Mouse (Mus musculus) lung, adult 18-20 months (tissue): ENCODE measurements around the gene Ccdc159.

Experiments used
- DNase-seq, 2 experiments: peaks; one replicate each; pipeline ENCODE4 v3.0.0; 2022; ENCODE audit warnings: mixed read lengths in 2 of 2

Ccdc159 gene

DNA sequence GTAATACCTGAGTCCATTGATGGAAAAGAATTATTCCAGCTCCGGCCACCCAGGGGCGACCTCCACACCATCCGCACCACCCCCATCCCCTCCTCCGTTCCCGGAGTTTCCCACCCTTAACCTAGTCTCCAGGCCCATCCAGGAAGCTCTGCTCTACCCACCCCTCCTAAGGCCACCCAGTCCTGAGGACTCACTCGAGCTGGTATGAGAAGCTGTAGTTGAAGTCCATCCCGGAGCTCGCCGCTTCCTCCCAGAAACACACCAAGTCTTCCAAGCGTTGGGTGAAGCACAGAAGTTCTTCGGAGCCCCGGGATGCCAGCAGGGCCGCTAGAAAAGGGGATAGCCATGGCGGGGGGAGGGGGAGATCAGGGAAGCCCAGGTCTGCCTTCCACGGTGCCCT is 34.7 kb downstream of the Ccdc159 start:
- no peak for DNase-seq

GRCm38 (mm10) chr9:21962416-21963059 is 35.3 kb downstream of the Ccdc159 start:
- DNase-seq: peak; percentile 66 to 72

DNA sequence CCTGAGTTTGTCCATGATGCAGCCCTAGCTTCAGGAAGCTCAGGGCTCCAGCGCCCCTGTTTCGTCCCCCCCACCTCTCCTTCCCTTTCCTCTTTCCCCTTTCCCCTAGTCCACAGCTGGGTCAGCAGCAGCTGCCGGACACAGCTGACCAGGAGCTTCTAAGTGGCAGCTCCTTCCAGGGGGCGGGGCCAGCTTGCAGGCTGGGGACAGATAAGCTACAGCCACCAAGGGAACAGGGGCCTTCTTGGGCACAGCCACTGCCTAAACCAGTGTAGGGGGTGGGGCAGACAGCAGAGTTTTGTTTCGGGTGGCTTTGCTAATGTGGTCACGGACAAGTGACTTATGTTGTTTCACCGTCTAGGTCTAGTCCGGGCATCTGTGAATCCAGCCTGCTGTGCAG is 36.1 kb downstream of the Ccdc159 start, which contains the start of gene Epor:
Gene Epor, minus strand, starts transcription at position 90 of the 400 bp plus-strand sequence.
- peak; percentile 46 to 48 for DNase-seq

- DNase-seq: no peak
These were observed 41.6 kb downstream of the Ccdc159 start for GRCm38 (mm10) chr9:21968883-21969282.

DNA sequence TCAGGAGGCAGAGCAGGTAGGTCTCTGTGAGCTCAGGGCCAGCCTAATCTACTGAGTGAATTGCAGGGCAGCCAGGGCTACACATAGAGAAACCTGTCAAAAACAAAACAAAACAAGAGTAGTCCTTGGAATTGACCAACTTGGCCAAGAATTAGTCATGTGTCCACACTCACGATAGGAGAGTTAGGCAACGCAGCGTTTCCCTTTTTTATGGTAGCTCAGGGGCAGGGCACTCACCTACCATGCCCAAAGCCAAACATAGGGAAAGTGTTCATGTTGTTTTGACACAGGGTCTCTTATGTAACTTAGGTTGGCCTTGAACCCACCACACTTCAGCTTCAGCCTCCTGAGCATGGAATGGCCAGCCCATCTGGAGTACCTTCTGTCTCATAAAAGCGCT is 42.0 kb downstream of the Ccdc159 start:
- DNase-seq: no peak

DNA sequence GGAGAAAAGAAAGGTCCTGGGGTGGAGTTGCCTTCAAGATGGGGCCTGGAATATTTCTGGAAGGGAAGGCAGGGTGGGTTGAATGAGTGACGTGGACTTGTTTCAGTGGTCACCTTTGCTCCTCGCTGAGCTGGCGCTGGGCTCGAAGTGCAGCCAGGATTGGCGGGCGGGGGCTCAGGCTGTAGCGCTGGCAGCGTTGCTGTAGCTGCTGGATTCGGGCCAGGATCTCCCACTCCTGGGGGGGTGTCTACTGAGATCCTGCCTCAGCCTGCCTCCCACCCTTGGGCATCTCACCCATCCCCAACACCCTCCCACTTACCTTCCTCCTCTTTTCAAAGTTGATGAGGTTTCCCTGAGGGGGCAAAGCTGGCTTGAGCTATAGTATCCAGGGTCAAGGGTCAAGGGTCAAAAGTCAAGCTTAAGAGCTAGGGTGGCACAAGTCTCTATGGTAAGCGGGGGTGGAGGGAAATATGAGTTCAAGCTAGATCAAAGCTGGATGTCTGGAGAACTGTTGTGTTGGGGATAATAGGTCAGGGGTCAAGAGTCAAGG is 49.4 kb downstream of the Ccdc159 start:
- no peak for DNase-seq

GRCm38 (mm10) chr9:21977331-21977730 is 50.1 kb downstream of the Ccdc159 start:
- no peak for DNase-seq

GRCm38 (mm10) chr9:21977972-21978371 is 50.7 kb downstream of the Ccdc159 start:
- DNase-seq: no peak

- DNase-seq: no peak
These were observed 51.3 kb downstream of the Ccdc159 start for GRCm38 (mm10) chr9:21978398-21979128.

DNA sequence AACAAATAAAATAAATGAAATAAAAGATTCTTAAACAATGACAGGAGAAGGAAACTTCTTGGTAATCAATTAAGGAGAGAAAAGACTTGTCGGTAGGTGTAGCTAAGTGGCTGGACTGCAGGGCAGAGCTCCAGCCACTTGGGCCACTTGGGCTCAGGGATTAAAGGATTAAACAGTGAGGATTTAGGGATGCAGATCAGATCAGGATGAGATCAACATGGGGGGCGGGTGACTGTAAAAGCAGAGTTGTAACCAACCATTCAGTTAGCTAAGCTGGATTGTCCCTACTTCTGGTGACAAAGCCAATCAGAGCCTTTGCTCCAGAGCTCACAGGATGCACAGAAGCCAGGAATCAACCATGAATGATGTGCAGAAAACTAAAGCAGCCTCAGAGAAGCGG is 56.6 kb downstream of the Ccdc159 start:
- no peak for DNase-seq
